Mouse (Mus musculus): ENCODE results near the gene 1700042G07Rik.

1700042G07Rik gene

GRCm38 (mm10) chr4:116164759-116165554, 8.2 kb upstream of the 1700042G07Rik start:
- no peak for DNase-seq

- DNase-seq: no peak
Measured at GRCm38 (mm10) chr4:116165708-116166407, 7.3 kb upstream of the 1700042G07Rik start.

DNA sequence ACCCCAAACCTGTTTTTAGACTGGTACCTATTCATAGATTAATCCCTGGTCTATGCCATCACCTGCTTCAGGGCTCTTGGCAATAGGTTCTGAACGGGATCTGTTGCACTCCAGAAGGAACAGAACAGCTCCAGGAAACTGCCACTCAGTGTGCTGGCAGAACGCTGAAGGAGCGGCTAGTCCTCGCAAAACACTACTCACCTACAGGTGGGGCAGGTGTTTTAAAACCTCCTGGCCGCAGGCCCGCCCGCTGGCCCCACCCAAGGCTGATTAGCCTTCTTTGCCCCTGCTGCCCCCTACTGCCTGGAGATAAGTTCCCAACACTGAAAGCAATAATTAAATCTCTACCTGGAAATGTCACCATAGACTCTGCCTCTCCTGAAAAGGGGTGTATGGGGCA, 5.8 kb upstream of the 1700042G07Rik start, which contains the start of gene Tspan1:
TSS of gene Tspan1 (minus strand) at position 198 of the 400 bp plus-strand sequence.
- DNase-seq: peak; percentile 66

- peak; percentile 84 for DNase-seq
Measured at GRCm38 (mm10) chr4:116168617-116169352, 4.4 kb upstream of the 1700042G07Rik start.

GRCm38 (mm10) chr4:116169353-116169672, 3.9 kb upstream of the 1700042G07Rik start:
- DNase-seq: no peak

- no peak for DNase-seq
Measured at GRCm38 (mm10) chr4:116173752-116174151, 580 bp downstream of the 1700042G07Rik start.

DNA sequence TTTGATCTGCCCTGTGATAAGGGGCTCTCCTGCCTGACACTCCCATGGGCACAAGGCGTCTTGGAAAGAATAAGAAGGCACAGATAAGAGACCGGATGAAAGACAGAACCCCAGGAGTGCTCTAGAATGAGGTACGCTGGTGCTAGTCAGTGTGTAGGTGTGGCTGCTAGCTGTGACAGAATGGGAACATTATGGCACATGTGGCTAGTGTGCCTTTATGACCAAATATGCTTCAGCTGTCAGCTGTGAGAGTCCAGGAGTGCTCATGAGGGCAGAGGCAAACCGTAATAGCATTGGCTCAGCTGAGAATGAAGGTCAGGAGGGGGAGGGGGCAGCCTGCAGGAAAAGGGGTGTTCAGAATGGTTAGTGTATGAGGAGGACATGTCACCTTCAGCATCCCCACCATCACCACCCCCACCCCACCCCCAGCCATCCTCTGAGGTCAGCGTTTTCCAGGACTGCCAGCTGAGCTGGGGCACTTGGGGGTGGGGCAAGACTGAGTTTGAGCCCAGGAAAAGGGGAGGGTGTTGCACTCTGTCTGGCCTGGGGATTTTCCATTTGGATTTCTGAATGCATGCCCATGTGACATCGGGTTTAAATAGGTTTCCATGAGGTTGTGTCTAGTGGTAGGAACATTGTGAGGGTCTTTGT, 1.4 kb downstream of the 1700042G07Rik start:
- DNase-seq: peak; percentile 76

DNA sequence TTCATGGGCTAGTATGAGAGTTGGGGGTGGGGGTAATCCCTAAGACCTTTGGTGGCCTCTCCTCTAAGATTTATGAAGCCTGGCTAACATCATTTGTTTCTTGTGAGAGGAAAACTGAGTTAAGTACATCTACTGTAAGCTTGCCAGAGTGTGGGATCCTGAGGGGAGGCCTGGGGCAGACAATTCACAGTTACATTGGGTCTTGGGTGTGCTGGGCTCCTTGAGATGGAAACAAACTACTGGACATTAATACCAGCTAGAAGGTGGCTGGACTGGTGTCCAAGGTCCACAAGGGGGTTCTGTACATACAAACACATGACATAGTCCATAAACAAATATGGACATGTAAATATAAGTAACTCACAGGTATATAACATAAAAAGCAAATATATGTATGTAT, 2.0 kb downstream of the 1700042G07Rik start:
- no peak for DNase-seq

DNA sequence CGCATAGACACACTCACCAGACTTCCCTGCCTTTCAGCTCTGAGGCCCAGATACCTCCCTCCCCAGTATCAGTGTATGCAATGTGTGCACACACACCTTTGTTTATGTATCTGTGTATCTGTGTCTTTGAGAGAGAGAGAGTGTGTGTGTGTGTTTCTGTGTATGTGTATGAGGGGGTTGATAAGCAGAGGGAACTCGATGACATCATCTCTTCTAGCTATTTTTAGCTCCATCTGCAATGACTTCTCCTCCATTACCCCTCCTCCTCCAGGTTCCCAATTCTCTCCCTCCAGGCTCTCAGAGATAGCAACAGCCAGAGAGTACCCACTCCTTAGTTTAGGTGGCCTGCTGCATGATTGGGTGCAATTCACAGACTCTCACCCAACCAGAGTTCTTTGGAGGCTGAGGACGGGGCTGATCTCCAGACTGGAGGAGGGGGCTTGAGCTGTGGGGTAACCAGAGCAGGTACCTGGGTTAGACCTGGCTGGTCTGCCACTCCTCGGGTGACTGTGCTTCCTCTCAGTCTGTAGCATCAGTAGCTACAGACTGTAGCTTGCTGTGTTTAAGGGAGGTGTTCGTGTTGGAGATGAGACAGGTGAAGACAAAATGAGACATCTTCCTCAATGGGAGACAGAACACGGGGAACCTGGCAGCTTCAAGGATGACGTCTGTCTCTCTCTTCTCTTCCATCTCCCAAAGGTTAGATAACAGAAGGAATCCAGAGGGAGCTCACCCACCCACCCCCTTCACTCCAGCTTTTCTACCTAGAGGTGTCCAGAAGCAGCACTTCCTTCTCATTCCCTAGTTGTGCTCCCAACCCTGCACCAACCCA, 2.8 kb downstream of the 1700042G07Rik start:
- DNase-seq: no peak

DNA sequence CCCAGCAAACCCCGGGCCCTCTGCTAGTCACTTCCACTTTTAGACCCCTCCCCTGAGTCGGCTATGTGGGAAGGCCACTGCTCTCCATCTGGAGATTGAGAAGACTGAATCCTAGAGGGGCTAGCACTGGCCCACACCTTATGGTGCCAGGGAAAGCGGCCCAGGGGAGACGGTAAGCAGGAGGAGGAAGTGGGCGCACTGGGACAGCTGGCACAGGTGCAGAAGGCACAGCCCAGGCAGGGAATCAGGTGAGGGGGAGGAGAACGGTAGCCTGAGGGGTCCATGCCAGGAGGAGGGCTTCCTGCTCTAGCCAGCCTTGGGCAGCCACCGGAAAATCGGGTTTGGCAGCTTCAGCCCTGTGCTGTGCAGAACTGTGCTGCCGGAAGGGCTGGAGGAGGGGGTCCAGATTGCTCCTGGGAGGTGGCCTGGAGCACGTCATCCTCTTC, 3.4 kb downstream of the 1700042G07Rik start:
- DNase-seq: peak; percentile 91

DNA sequence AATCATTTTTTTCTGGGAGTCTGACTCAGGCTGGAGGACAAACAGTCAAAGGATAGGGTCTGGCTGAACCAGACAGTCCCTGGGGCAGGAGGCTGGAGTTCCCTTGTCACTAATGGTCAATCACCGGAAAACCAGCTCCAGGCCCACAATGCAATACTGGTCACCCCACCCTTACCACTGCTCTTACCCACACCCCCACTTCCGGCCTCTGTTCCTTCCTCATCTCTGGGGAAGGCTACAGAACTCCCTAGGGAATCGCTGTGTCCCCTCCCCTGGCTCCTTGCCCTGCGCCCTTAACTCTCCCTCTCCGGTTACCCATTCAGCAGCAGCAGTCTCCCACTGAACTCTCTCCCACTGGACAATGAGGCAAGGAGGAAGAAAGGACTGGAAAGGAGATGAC, 4.0 kb downstream of the 1700042G07Rik start:
- DNase-seq: peak; percentile 88

DNA sequence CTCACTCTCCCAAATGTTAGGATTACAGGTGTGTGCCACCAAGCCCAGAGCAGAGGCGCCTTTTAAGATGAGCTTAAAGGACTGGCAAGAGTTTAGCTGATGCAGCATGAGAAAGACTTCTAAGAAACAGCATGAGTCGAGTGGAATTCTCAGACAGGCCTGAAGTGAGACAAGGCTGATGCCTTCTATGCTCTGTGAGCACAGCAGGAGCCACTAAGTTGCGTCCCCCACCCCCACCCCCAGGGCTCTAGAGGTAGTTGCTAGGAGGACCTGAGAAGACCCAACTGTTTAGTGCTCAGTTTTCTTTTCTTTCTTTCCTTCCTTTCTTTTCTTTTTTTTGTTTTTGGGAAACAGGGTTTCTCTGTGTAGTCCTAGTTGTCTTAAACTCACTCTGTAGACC, 8.9 kb downstream of the 1700042G07Rik start:
- DNase-seq: no peak

DNA sequence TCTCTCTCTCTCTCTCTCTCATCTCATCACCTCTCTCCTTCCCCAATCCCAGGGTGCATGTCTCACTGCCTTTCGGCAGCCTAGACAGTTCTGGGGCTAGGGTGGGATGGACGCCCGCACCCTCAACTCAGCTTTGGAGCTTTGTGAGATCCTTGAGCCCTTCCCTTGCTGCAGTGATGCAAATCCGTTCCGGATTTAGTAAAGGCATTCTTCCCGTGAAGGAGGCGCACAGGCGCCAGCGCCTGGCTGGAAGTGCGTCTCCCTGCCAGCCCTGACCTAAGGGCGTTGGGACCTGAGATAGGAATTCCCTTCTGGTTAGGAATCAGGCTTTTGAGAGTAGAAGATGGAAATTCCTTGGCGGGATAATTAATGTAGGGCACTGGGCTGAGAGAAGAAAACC, 9.6 kb downstream of the 1700042G07Rik start:
- DNase-seq: peak; percentile 63

- no peak for DNase-seq
Measured at GRCm38 (mm10) chr4:116185083-116185482, 11.9 kb downstream of the 1700042G07Rik start.

DNA sequence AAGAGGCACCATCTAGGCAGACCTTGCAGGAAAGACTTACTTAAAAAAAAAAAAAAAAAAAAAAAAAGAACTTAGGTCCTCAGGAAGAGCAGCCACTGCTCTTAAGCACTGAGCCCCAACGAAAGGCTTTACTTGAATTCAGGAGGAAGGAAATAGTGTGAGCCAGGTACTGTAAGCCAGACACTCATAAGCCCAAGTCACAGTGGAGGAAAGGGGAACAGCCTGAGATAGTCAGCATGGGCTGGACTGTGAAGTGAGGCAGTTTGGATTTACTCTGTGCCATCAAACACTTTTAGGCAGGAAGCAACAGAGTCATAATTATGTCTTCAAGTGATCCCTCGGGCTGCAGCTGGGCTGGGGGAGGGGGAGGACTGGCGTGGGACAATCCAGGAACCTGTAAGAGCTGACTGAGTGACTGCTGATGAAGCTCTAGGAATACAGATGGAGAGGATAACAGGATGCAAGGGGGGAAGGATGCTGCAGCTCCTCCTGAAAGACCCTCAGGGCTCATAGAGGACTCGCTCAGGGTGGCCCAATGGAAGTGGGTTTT, 19.2 kb downstream of the 1700042G07Rik start:
- peak; percentile 40 for DNase-seq

DNA sequence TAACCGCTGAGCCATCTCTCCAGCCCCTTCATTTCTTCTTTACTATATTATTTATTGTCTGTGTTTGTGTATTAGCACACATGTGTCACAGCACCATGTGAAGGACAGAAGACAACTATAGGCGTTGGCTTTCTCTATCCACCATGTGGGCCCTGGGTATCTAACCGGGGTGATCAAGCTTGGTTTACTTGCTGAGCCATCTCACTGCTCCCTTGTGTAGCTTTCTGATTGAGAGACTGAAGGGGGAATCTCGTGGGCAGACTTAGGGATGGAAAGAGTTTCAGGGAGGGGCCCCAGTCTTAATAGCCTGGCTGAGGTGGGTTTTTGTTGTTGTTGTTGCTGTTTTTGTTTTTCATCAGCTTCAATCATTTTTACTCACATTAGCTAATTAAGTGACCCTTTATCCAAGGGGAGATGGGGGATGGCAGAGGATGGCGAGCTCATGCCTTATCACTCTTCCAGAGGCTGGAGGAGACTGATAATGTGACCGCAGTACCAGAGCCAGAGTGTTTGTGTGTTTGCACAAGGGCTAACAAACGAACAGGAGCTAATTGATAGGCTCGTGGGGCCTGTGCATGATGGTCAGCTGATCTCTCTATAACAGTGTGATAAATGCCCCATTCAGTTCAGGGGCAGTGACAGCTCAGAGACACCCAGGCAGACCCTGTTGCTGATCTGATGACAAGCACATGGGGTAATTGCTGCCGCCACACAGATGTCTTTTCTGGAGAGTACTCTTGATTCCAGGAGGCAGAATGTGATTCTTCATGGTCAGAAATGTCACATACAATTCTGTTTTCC, 20.6 kb downstream of the 1700042G07Rik start:
- DNase-seq: no peak

- DNase-seq: no peak
Measured at GRCm38 (mm10) chr4:116198422-116198821, 25.2 kb downstream of the 1700042G07Rik start.

- DNase-seq: no peak
Measured at GRCm38 (mm10) chr4:116204422-116204821, 31.2 kb downstream of the 1700042G07Rik start.

- no peak for DNase-seq
Measured at GRCm38 (mm10) chr4:116206531-116206930, 33.4 kb downstream of the 1700042G07Rik start.

GRCm38 (mm10) chr4:116208891-116209290, 35.7 kb downstream of the 1700042G07Rik start:
- no peak for DNase-seq
